Mouse (Mus musculus) hindbrain, embryonic 11.5 days (tissue): ENCODE measurements around the gene Tmem63c. TPM values are rescaled to one million over a fixed set of nuclear protein-coding genes. Genes with fewer than 3 reads are reported as not detected.
A peak's percentile ranks its signal among the peaks of the same experiment; 100 is the strongest.

Experiments used
- ATAC-seq: fragments of 200-750 bp; cut with Nextera tagmentation; 2 replicates; pipeline ENCODE4 v1.8.0; 2017; ENCODE audit warnings: mild to moderate bottlenecking, moderate TSS enrichment, moderate library complexity; ENCODE audit not compliant: low FRiP score
- DNase-seq: peaks from one replicate; pipeline ENCODE4 v3.0.0-alpha.2; 2015; ENCODE audit warnings: low spot score
- H3K27ac ChIP-seq: fragments of 300-500 bp; sonication (generic); 2 replicates; pipeline ENCODE4 v1.5.1; 2014; ENCODE audit warnings: mild to moderate bottlenecking, low read depth, low read length
- H3K27me3 ChIP-seq: fragments of 300-500 bp; sonication (generic); 2 replicates; pipeline ENCODE4 v1.6.1; 2014; ENCODE audit warnings: mild to moderate bottlenecking, low read length, moderate library complexity, mixed read lengths; ENCODE audit not compliant: control insufficient read depth, insufficient read depth
- H3K36me3 ChIP-seq: fragments of 300-500 bp; sonication (generic); 2 replicates; pipeline ENCODE4 v1.6.1; 2014; ENCODE audit warnings: mild to moderate bottlenecking, low read length, moderate library complexity, mixed read lengths; ENCODE audit not compliant: control insufficient read depth, insufficient read depth
- H3K4me1 ChIP-seq: fragments of 300-500 bp; sonication (generic); replicated peaks from 2 replicates; pipeline ENCODE4 v1.6.1; 2014; ENCODE audit warnings: low read length, mixed read lengths; ENCODE audit not compliant: control insufficient read depth, insufficient read depth
- H3K4me2 ChIP-seq: fragments of 300-500 bp; sonication (generic); replicated peaks from 2 replicates; pipeline ENCODE4 v1.6.1; 2014; ENCODE audit warnings: mild to moderate bottlenecking, low read depth, low read length
- H3K4me3 ChIP-seq: fragments of 300-500 bp; sonication (generic); 2 replicates; pipeline ENCODE4 v1.5.1; 2014; ENCODE audit warnings: low read depth, low read length
- H3K9ac ChIP-seq: fragments of 300-500 bp; sonication (generic); 2 replicates; pipeline ENCODE4 v1.6.1; 2014; ENCODE audit warnings: low read depth, low read length
- H3K9me3 ChIP-seq: fragments of 300-500 bp; sonication (generic); 2 replicates; pipeline ENCODE4 v1.6.1; 2016; ENCODE audit warnings: low read length; ENCODE audit not compliant: control insufficient read depth
- WGBS: fragments of 180-500 bp; shearing (Covaris S2); extraction: QIAGEN DNeasy Blood & Tissue Kit; methylation state at CpG from one replicate; pipeline ENCODE4 v1.1.7; 2014; 5-methylcytosine and 5-hydroxymethylcytosine counted together
- polyA plus RNA-seq: library from polyadenylated mRNA; unstranded; fragments of >200 nt; fragmentation: Nextera tagmentation; extraction: Ambion mirVana; gene quantifications from 2 replicates; pipeline ENCODE4 v1.2.1, GENCODE M21; 2014

The Tmem63c gene
- polyA plus RNA-seq, 1 experiment from 2014 or later, result 0.66 TPM

- DNase-seq (no peak), ATAC-seq (no peak)
- Histone ChIP-seq H3K27me3 (peaks cover 8% of the 10 kb centered on the region), H3K27ac (no peak overlapping the region), H3K9me3 (no peaks in the 10 kb centered on the region), H3K4me1 (peaks cover 4% of the 10 kb centered on the region; the same call in 1 of the 2 replicates), H3K36me3 (no peaks in the 10 kb centered on the region), H3K4me2 (no peak overlapping the region), H3K9ac (no peak overlapping the region), H3K4me3 (no peak overlapping the region)
- whole genome bisulfite sequencing, result 66% methylated on average over 5 of the region's 5 CpGs
Observed at GRCm38 (mm10) chr12:87029251-87029976, 8.3 kb downstream of the Tmem63c start.

- Histone ChIP-seq H3K36me3 (no peaks in the 10 kb centered on the region), H3K27me3 (peaks cover 8% of the 10 kb centered on the region), H3K4me2 (no peak overlapping the region), H3K27ac (no peak overlapping the region), H3K9me3 (no peaks in the 10 kb centered on the region), H3K9ac (no peak overlapping the region), H3K4me1 (peaks cover 4% of the 10 kb centered on the region; the same call in 1 of the 2 replicates), H3K4me3 (no peak overlapping the region)
- DNase-seq (no peak), ATAC-seq (no peak)
- WGBS, result 80% methylated on average over 5 of the region's 5 CpGs
Observed at GRCm38 (mm10) chr12:87031163-87031763, 10.1 kb downstream of the Tmem63c start.

- H3K4me1 ChIP-seq, result no peaks in the 10 kb centered on the region
- no peak overlapping the region for H3K4me2 ChIP-seq
- no peaks in the 10 kb centered on the region for H3K36me3 ChIP-seq
- ATAC-seq, result no peak
- no peak for DNase-seq
- H3K9me3 ChIP-seq, result no peaks in the 10 kb centered on the region
- WGBS, result 94% methylated on average over 7 of the region's 7 CpGs
- no peak overlapping the region for H3K27ac ChIP-seq
- no peaks in the 10 kb centered on the region for H3K27me3 ChIP-seq
- H3K4me3 ChIP-seq, result no peak overlapping the region
- no peak overlapping the region for H3K9ac ChIP-seq
Observed at GRCm38 (mm10) chr12:87036631-87037030, 15.5 kb downstream of the Tmem63c start.

- ATAC-seq, result no peak
Observed at GRCm38 (mm10) chr12:87040166-87040565, 19.0 kb downstream of the Tmem63c start.

GRCm38 (mm10) chr12:87040857-87041256 is 19.7 kb downstream of the Tmem63c start:
- Histone ChIP-seq H3K4me3 (no peak overlapping the region), H3K9ac (no peak overlapping the region), H3K27ac (no peak overlapping the region), H3K36me3 (no peaks in the 10 kb centered on the region), H3K4me1 (no peaks in the 10 kb centered on the region), H3K27me3 (no peaks in the 10 kb centered on the region), H3K9me3 (no peaks in the 10 kb centered on the region), H3K4me2 (no peak overlapping the region)
- ATAC-seq, result no peak
- no peak for DNase-seq
- WGBS, result 87% methylated on average over 7 of the region's 7 CpGs

More at GRCm38 (mm10) chr12:87040166-87040565, 19.0 kb downstream of the Tmem63c start:
- 70% methylated on average over 4 of the region's 4 CpGs for WGBS
- no peaks in the 10 kb centered on the region for H3K36me3 ChIP-seq
- no peaks in the 10 kb centered on the region for H3K9me3 ChIP-seq
- no peak overlapping the region for H3K4me2 ChIP-seq
- no peak overlapping the region for H3K9ac ChIP-seq
- H3K4me1 ChIP-seq, result no peaks in the 10 kb centered on the region
- no peak overlapping the region for H3K4me3 ChIP-seq
- no peak for DNase-seq
- no peak overlapping the region for H3K27ac ChIP-seq
- no peaks in the 10 kb centered on the region for H3K27me3 ChIP-seq

- Histone ChIP-seq H3K36me3 (no peaks in the 10 kb centered on the region), H3K27me3 (no peaks in the 10 kb centered on the region), H3K4me2 (no peak overlapping the region), H3K4me1 (no peaks in the 10 kb centered on the region), H3K9ac (no peak overlapping the region), H3K27ac (no peak overlapping the region), H3K4me3 (no peak overlapping the region), H3K9me3 (no peaks in the 10 kb centered on the region)
- no peak for ATAC-seq
- 82% methylated on average over 2 of the region's 2 CpGs for WGBS
- no peak for DNase-seq
Observed at GRCm38 (mm10) chr12:87042456-87042855, 21.3 kb downstream of the Tmem63c start.

- no peak overlapping the region for H3K4me3 ChIP-seq
- H3K4me1 ChIP-seq, result no peaks in the 10 kb centered on the region
- H3K27me3 ChIP-seq, result no peaks in the 10 kb centered on the region
- H3K9ac ChIP-seq, result no peak overlapping the region
- H3K4me2 ChIP-seq, result no peak overlapping the region
- no peak overlapping the region for H3K27ac ChIP-seq
- no peak for DNase-seq
- 70% methylated on average over 7 of the region's 7 CpGs for WGBS
- no peaks in the 10 kb centered on the region for H3K9me3 ChIP-seq
- no peak for ATAC-seq
- no peaks in the 10 kb centered on the region for H3K36me3 ChIP-seq
Observed at GRCm38 (mm10) chr12:87043221-87043620, 22.1 kb downstream of the Tmem63c start.

- Histone ChIP-seq H3K4me3 (no peak overlapping the region), H3K36me3 (no peaks in the 10 kb centered on the region), H3K4me1 (no peaks in the 10 kb centered on the region), H3K27me3 (no peaks in the 10 kb centered on the region), H3K9me3 (no peaks in the 10 kb centered on the region), H3K4me2 (no peak overlapping the region), H3K9ac (no peak overlapping the region), H3K27ac (no peak overlapping the region)
- DNase-seq (peak; percentile 32), ATAC-seq (peak; percentile 77)
- WGBS, result 25% methylated on average over 5 of the region's 5 CpGs
Observed at GRCm38 (mm10) chr12:87044711-87045110, 23.6 kb downstream of the Tmem63c start.

- no peak overlapping the region for H3K9ac ChIP-seq
- DNase-seq (no peak), ATAC-seq (no peak)
- 60% methylated on average over 3 of the region's 3 CpGs for WGBS
- H3K9me3 ChIP-seq, result no peaks in the 10 kb centered on the region
- H3K4me2 ChIP-seq, result no peak overlapping the region
- no peaks in the 10 kb centered on the region for H3K4me1 ChIP-seq
- H3K36me3 ChIP-seq, result no peaks in the 10 kb centered on the region
- no peaks in the 10 kb centered on the region for H3K27me3 ChIP-seq
- no peak overlapping the region for H3K27ac ChIP-seq
- no peak overlapping the region for H3K4me3 ChIP-seq
Observed at GRCm38 (mm10) chr12:87047536-87047935, 26.4 kb downstream of the Tmem63c start.
